Mouse (Mus musculus) liver, adult 2 months (tissue): ENCODE measurements at regions not wholly inside any gene's neighbourhood (a gene's known extent, or its start where the extent isn't known, plus 50 kb on each side); places are given as distances from the start of the nearest gene placed in this dataset.

Experiments
- CTCF ChIP-seq: fragments of 200-500 bp; IDR thresholded peaks from 2 replicates; pipeline ENCODE4 v1.5.1; 2011; ENCODE audit warnings: low read depth, low read length, control low read depth
- POLR2A ChIP-seq: fragments of 200-500 bp; IDR thresholded peaks from 2 replicates; pipeline ENCODE4 v1.6.1; 2011; ENCODE audit warnings: low read length, control low read depth; ENCODE audit not compliant: insufficient read depth; ENCODE audit errors: extremely low read depth

DNA sequence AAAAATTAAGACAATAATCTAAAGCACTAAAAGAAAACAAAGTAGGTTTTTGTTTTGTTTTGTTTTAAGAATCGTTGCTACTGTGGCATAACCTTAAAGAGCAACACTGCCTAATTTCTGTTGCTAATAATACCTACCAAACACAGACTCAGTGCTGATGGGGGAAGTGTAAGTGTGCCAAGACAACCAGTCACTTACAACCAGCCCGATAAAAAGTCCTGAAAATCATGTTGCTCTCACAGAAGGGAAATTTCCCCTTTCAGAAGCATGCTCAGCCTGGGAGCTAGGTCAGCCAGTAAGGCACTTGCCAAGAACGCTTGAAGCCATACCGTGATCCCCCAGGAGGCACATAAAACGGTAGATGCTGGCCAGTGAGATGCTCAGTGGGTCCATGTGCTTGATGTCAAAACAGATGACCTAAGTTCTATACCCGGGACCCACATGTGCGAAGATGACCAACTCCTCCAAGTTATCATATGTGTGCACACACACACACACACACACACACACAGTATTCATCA lies 324.4 kb upstream of the Noct start:
- TF ChIP-seq CTCF (no peak), POLR2A (no peak)
